Mouse (Mus musculus) heart, adult 2 months (tissue): Measurements from ENCODE around the gene Olfr1382. TPM values are rescaled to one million over a fixed set of nuclear protein-coding genes. Genes with fewer than 3 reads are reported as not detected.
"Not testable (repeated sequence)": the region's sequence is repeated elsewhere in the genome, so short reads cannot be mapped to it uniquely, and the experiment has no call there.

Experiments
- DNase-seq, 2 experiments: peaks; one replicate each; pipeline ENCODE4 v3.0.0; 2021
- H3K27ac ChIP-seq: fragments of 200-600 bp; 2 replicates; pipeline ENCODE4 v1.8.1; 2022
- H3K27me3 ChIP-seq: fragments of 200-500 bp; 2 replicates; pipeline ENCODE4 v1.6.1; 2012; ENCODE audit warnings: mild to moderate bottlenecking, low read length, inconsistent platforms, mixed read lengths; ENCODE audit not compliant: control insufficient read depth, insufficient read depth
- H3K36me3 ChIP-seq: fragments of 200-500 bp; 2 replicates; pipeline ENCODE4 v1.6.1; 2012; ENCODE audit warnings: low read length, inconsistent platforms; ENCODE audit not compliant: control insufficient read depth, insufficient read depth
- H3K4me1 ChIP-seq: fragments of 200-500 bp; 2 replicates; pipeline ENCODE4 v1.6.1; 2011; ENCODE audit warnings: low read length; ENCODE audit not compliant: control insufficient read depth, insufficient read depth
- H3K4me3 ChIP-seq: fragments of 200-600 bp; 2 replicates; pipeline ENCODE4 v1.8.1; 2022
- H3K79me2 ChIP-seq: fragments of 200-500 bp; replicated peaks from 2 replicates; pipeline ENCODE4 v1.6.1; 2012; ENCODE audit warnings: mild to moderate bottlenecking, inconsistent platforms, low read length, moderate library complexity, mixed read lengths; ENCODE audit not compliant: control insufficient read depth, insufficient read depth
- H3K9ac ChIP-seq: fragments of 200-500 bp; 2 replicates; pipeline ENCODE4 v1.6.1; 2012; ENCODE audit warnings: low read depth, mild to moderate bottlenecking, control low read depth, inconsistent platforms, low read length, mixed read lengths
- CTCF ChIP-seq: fragments of 200-600 bp; IDR thresholded peaks from 2 replicates; pipeline ENCODE4 v1.8.1; 2022; ENCODE audit warnings: antibody characterized with exemption, mild to moderate bottlenecking, moderate library complexity
- WGBS: fragments of 180-500 bp; shearing (Covaris S2); methylation state at CpG from one replicate; pipeline ENCODE4 v1.1.7; 2018; 5-methylcytosine and 5-hydroxymethylcytosine counted together
- intact Hi-C: fragments of 180-260 bp; cut with DNase I; formaldehyde crosslinking; loops from one replicate; pipeline ENCODE4 v1.15.1; 2025
- polyA plus RNA-seq: library from polyadenylated mRNA; depleted of rRNA; stranded (reverse); fragments of >200 nt; gene quantifications from 2 replicates; pipeline ENCODE4 v1.2.3, GENCODE M21; 2012; rRNA removed
- total RNA-seq, 2 experiments: library from RNA; stranded (reverse); gene quantifications; 2 replicates each; pipeline ENCODE4 v1.2.3; 2021

The Olfr1382 gene
- total and polyA plus RNA-seq, 3 experiments: not detected

GRCm38 (mm10) chr11:49554033-49554432, 26.0 kb downstream of the Olfr1382 start:
- intact Hi-C loops, H3K4me3 ChIP-seq, DNase-seq, H3K27ac ChIP-seq, H3K27me3 ChIP-seq, H3K9ac ChIP-seq, H3K4me1 ChIP-seq, H3K79me2 ChIP-seq, H3K36me3 ChIP-seq: not testable (repeated sequence)
- peak; percentile 36 for TF ChIP-seq CTCF
- WGBS: 71% methylated on average over 3 of the region's 3 CpGs

DNA sequence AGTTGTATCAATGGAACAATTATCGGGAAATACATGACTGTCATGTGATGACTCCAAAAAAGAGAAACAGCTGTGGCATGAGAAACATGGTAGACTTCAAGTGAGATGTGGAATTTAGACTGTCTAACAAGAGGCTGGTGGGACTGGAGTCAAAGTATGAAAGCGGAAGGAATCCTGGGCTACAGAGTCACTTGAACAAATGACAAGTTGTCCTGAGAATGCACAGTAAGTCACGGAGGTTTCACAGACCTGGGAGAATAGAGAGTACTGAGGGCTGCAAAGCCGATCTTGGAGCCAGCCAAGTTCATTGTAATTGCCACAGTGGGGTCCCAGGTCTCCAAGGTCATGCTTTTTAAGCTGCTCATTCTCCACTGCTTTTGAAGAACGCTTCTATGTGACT, 28.5 kb downstream of the Olfr1382 start, which contains the start of gene Olfr1380:
Olfr1380 (plus strand) TSS at position 301 of the 400 bp plus-strand sequence.
- H3K27me3 ChIP-seq, H3K4me1 ChIP-seq, DNase-seq, H3K9ac ChIP-seq, intact Hi-C loops, H3K4me3 ChIP-seq, H3K79me2 ChIP-seq, H3K36me3 ChIP-seq, H3K27ac ChIP-seq: not testable (repeated sequence)
- 74% methylated on average over 5 of the region's 5 CpGs for WGBS

DNA sequence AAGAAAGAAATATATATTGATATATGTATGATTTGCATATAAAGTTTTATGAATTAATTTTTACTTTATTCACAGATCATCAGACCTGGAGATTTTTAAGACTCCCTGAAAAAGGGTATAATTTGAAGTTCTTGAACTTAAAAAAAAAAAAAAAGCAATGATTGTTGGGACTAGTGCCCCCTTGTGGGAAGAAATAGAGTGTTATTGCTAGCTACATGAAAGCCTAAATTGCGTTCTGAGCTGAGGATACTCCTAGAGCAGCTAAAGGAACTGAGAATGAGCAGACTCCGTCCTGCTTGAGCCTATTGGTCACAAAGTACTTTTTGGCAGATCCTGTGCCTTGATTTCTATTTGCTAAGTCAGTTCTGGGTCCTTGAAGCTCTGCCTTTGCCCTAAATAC, 47.0 kb downstream of the Olfr1382 start:
- intact Hi-C loops, H3K27me3 ChIP-seq, H3K79me2 ChIP-seq, DNase-seq, H3K4me1 ChIP-seq, H3K9ac ChIP-seq, H3K4me3 ChIP-seq, H3K27ac ChIP-seq, H3K36me3 ChIP-seq: not testable (repeated sequence)
- WGBS: 43% methylated on average over 2 of the region's 2 CpGs
- peak; percentile 53 for TF ChIP-seq CTCF

- DNase-seq, H3K4me3 ChIP-seq, intact Hi-C loops, H3K4me1 ChIP-seq, H3K9ac ChIP-seq, H3K79me2 ChIP-seq, H3K27ac ChIP-seq, H3K36me3 ChIP-seq, H3K27me3 ChIP-seq: not testable (repeated sequence)
- WGBS: 66% methylated on average over 8 of the region's 8 CpGs
Observed at GRCm38 (mm10) chr11:49580452-49580851, 52.4 kb downstream of the Olfr1382 start.

Other genes with a start within 250 kb of the Olfr1382 start
- under 1 TPM; 0.39 TPM for gene Olfr1393, start 249.9 kb upstream of the Olfr1382 start, total RNA-seq
- 1.8 and 2.1 TPM in 2 replicates for gene Olfr1393, start 249.9 kb upstream of the Olfr1382 start, polyA plus RNA-seq
- not detected for gene Olfr1392, start 243.0 kb upstream of the Olfr1382 start, total RNA-seq
- gene Olfr1392, start 243.0 kb upstream of the Olfr1382 start, polyA plus RNA-seq: 0.08 TPM in 1 of 2 replicates, not detected in the other
- not detected for gene Olfr10, start 223.5 kb upstream of the Olfr1382 start, total RNA-seq
- gene Olfr10, start 223.5 kb upstream of the Olfr1382 start, polyA plus RNA-seq: not detected in 2 replicates
- gene Olfr1391, start 205.5 kb upstream of the Olfr1382 start, total RNA-seq: not detected
- gene Olfr1391, start 205.5 kb upstream of the Olfr1382 start, polyA plus RNA-seq: not detected in 2 replicates
- not detected for gene Olfr1390, start 193.1 kb upstream of the Olfr1382 start, total RNA-seq
- gene Olfr1390, start 193.1 kb upstream of the Olfr1382 start, polyA plus RNA-seq: not detected in 2 replicates
- not detected for gene Olfr1389, start 105.2 kb upstream of the Olfr1382 start, total RNA-seq
- not detected in 2 replicates for gene Olfr1389, start 105.2 kb upstream of the Olfr1382 start, polyA plus RNA-seq
- gene Olfr1388, start 91.6 kb upstream of the Olfr1382 start, total RNA-seq: not detected
- gene Olfr1388, start 91.6 kb upstream of the Olfr1382 start, polyA plus RNA-seq: 0.06 TPM in 1 of 2 replicates, not detected in the other
- under 1 TPM in 1 of 2 experiments, not detected in 1; 0.07 TPM for gene Olfr1387, start 72.9 kb upstream of the Olfr1382 start, total RNA-seq
- not detected in 2 replicates for gene Olfr1387, start 72.9 kb upstream of the Olfr1382 start, polyA plus RNA-seq
- gene Olfr1386, start 63.2 kb upstream of the Olfr1382 start, total RNA-seq: under 1 TPM in 1 of 2 experiments, not detected in 1; 0.09 TPM
- not detected in 2 replicates for gene Olfr1386, start 63.2 kb upstream of the Olfr1382 start, polyA plus RNA-seq
- gene Olfr1385, start 39.2 kb upstream of the Olfr1382 start, total RNA-seq: not detected
- not detected in 2 replicates for gene Olfr1385, start 39.2 kb upstream of the Olfr1382 start, polyA plus RNA-seq
- not detected for gene Olfr1384, start 21.5 kb upstream of the Olfr1382 start, total RNA-seq
- not detected in 2 replicates for gene Olfr1384, start 21.5 kb upstream of the Olfr1382 start, polyA plus RNA-seq
- under 1 TPM; 0.31 to 0.32 TPM for gene Olfr1383, start 8.6 kb upstream of the Olfr1382 start, total RNA-seq
- not detected in 2 replicates for gene Olfr1383, start 8.6 kb upstream of the Olfr1382 start, polyA plus RNA-seq
- gene Olfr1381, start 15.2 kb downstream of the Olfr1382 start, total RNA-seq: not detected
- gene Olfr1381, start 15.2 kb downstream of the Olfr1382 start, polyA plus RNA-seq: not detected in 2 replicates
- gene Olfr1380, start 28.6 kb downstream of the Olfr1382 start, total RNA-seq: not detected
- not detected in 2 replicates for gene Olfr1380, start 28.6 kb downstream of the Olfr1382 start, polyA plus RNA-seq
- gene Flt4, start 81.0 kb downstream of the Olfr1382 start, total RNA-seq: 10 to 100 TPM; 11.8 to 12.2 TPM
- 9.3 and 12.7 TPM in 2 replicates for gene Flt4, start 81.0 kb downstream of the Olfr1382 start, polyA plus RNA-seq
- gene Scgb3a1, start 135.4 kb downstream of the Olfr1382 start, total RNA-seq: under 1 TPM; 0.52 to 0.86 TPM
- 1.6 and 709 TPM in 2 replicates for gene Scgb3a1, start 135.4 kb downstream of the Olfr1382 start, polyA plus RNA-seq
- 10 to 100 TPM; 19.3 to 23.4 TPM for gene Cnot6, start 184.5 kb downstream of the Olfr1382 start, total RNA-seq
- 6.3 and 12.7 TPM in 2 replicates for gene Cnot6, start 184.5 kb downstream of the Olfr1382 start, polyA plus RNA-seq